Mouse (Mus musculus) stomach, embryonic 14.5 days (tissue): ENCODE measurements around the gene Gm20388. TPM values are rescaled to one million over a fixed set of nuclear protein-coding genes. Genes with fewer than 3 reads are reported as not detected.

ENCODE experiments used
- ATAC-seq: fragments of 200-750 bp; cut with Nextera tagmentation; 2 replicates; pipeline ENCODE4 v1.8.0; 2017; ENCODE audit warnings: low read depth, moderate TSS enrichment; ENCODE audit not compliant: insufficient number of reproducible peaks, insufficient read depth, low FRiP score
- H3K27ac ChIP-seq: fragments of 300-500 bp; sonication (generic); 2 replicates; pipeline ENCODE4 v1.5.1; 2014; ENCODE audit warnings: mild to moderate bottlenecking, low read length, moderate library complexity, mixed read lengths
- H3K27me3 ChIP-seq: fragments of 300-500 bp; sonication (generic); 2 replicates; pipeline ENCODE4 v1.6.1; 2014; ENCODE audit warnings: low read length, control low read depth, mixed read lengths; ENCODE audit not compliant: control insufficient read depth, insufficient read depth
- H3K36me3 ChIP-seq: fragments of 300-500 bp; sonication (generic); 2 replicates; pipeline ENCODE4 v1.6.1; 2014; ENCODE audit warnings: mild to moderate bottlenecking, control low read depth, low read length, moderate library complexity, mixed read lengths; ENCODE audit not compliant: control insufficient read depth, insufficient read depth
- H3K4me1 ChIP-seq: fragments of 300-500 bp; sonication (generic); 2 replicates; pipeline ENCODE4 v1.6.1; 2014; ENCODE audit warnings: low read length, control low read depth, mixed read lengths; ENCODE audit not compliant: control insufficient read depth, insufficient read depth
- H3K4me2 ChIP-seq: fragments of 300-500 bp; sonication (generic); replicated peaks from 2 replicates; pipeline ENCODE4 v1.6.1; 2014; ENCODE audit warnings: low read depth, low read length, control low read depth
- H3K4me3 ChIP-seq: fragments of 300-500 bp; sonication (generic); 2 replicates; pipeline ENCODE4 v1.5.1; 2014; ENCODE audit warnings: low read depth, low read length, control low read depth
- H3K9ac ChIP-seq: fragments of 300-500 bp; sonication (generic); replicated peaks from 2 replicates; pipeline ENCODE4 v1.6.1; 2014; ENCODE audit warnings: low read depth, mild to moderate bottlenecking, control low read depth, low read length, moderate library complexity, mixed read lengths
- H3K9me3 ChIP-seq: fragments of 300-500 bp; sonication (generic); 2 replicates; pipeline ENCODE4 v1.6.1; 2016; ENCODE audit warnings: low read depth, low read length, control low read depth; ENCODE audit not compliant: control insufficient read depth
- whole genome bisulfite sequencing: fragments of 180-500 bp; shearing (Covaris S2); extraction: QIAGEN DNeasy Blood & Tissue Kit; methylation state at CpG from one replicate; pipeline ENCODE4 v1.1.7; 2014; 5-methylcytosine and 5-hydroxymethylcytosine counted together
- polyA plus RNA-seq: library from polyadenylated mRNA; unstranded; fragments of >200 nt; fragmentation: Nextera tagmentation; extraction: Ambion mirVana; gene quantifications from 2 replicates; pipeline ENCODE4 v1.2.1, GENCODE M21; 2014

Gene Gm20388
- polyA plus RNA-seq, 1 experiment from 2014 or later: 11.4 TPM

DNA sequence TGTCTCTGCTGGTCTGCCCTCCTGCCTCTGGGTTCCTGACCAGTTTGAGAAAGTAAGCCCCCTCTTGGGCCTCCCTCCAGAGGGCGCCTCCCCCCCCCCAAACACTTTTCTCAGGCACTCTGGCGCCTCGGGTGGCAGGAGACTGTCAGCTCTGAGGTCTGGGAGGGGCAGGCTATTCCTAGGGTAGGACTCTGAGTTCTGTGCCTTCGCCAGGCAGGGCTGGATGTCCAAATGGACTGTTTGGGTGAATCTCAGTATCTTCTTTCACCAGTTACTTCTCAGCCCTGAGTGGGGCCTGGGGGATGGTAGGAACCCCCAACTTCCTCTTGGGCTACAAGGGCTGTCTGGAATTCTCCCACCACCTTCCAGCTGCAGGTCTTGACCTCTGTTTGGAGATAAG, 300.7 kb downstream of the Gm20388 start:
- H3K4me3 ChIP-seq: no peak overlapping the region
- ATAC-seq: no peak
- no peaks in the 10 kb centered on the region for H3K9me3 ChIP-seq
- 13% methylated on average over 4 of the region's 4 CpGs for WGBS
- H3K4me2 ChIP-seq: no peak overlapping the region
- H3K4me1 ChIP-seq: peaks cover 29% of the 10 kb centered on the region
- no peaks in the 10 kb centered on the region for H3K36me3 ChIP-seq
- H3K27ac ChIP-seq: no peak overlapping the region
- H3K9ac ChIP-seq: no peak overlapping the region
- H3K27me3 ChIP-seq: no peaks in the 10 kb centered on the region

- no peak for ATAC-seq
- 82% methylated on average over 7 of the region's 7 CpGs for WGBS
- no peak overlapping the region for H3K4me3 ChIP-seq
- no peaks in the 10 kb centered on the region for H3K27me3 ChIP-seq
- no peaks in the 10 kb centered on the region for H3K36me3 ChIP-seq
- no peaks in the 10 kb centered on the region for H3K9me3 ChIP-seq
- H3K4me1 ChIP-seq: peaks cover 41% of the 10 kb centered on the region
- H3K4me2 ChIP-seq: no peak overlapping the region
- no peak overlapping the region for H3K27ac ChIP-seq
- no peak overlapping the region for H3K9ac ChIP-seq
These were observed 302.0 kb downstream of the Gm20388 start for GRCm38 (mm10) chr8:120212596-120212995.

GRCm38 (mm10) chr8:120213229-120213628, 302.6 kb downstream of the Gm20388 start:
- no peak overlapping the region for H3K4me2 ChIP-seq
- no peak overlapping the region for H3K4me3 ChIP-seq
- no peak for ATAC-seq
- no peak overlapping the region for H3K9ac ChIP-seq
- no peaks in the 10 kb centered on the region for H3K9me3 ChIP-seq
- no peaks in the 10 kb centered on the region for H3K36me3 ChIP-seq
- H3K27ac ChIP-seq: no peak overlapping the region
- peaks cover 44% of the 10 kb centered on the region for H3K4me1 ChIP-seq
- WGBS: 87% methylated on average over 3 of the region's 3 CpGs
- H3K27me3 ChIP-seq: no peaks in the 10 kb centered on the region

- Histone ChIP-seq H3K9ac (no peak overlapping the region), H3K4me2 (no peak overlapping the region), H3K4me1 (peaks cover 44% of the 10 kb centered on the region), H3K27ac (no peak overlapping the region), H3K9me3 (no peaks in the 10 kb centered on the region), H3K36me3 (no peaks in the 10 kb centered on the region), H3K27me3 (no peaks in the 10 kb centered on the region), H3K4me3 (no peak overlapping the region)
- 78% methylated on average over 5 of the region's 5 CpGs for WGBS
- ATAC-seq: no peak
These were observed 303.3 kb downstream of the Gm20388 start for GRCm38 (mm10) chr8:120213939-120214338.

- no peak overlapping the region for H3K4me3 ChIP-seq
- no peaks in the 10 kb centered on the region for H3K9me3 ChIP-seq
- H3K27ac ChIP-seq: peak overlapping the region; percentile 55; the same call in 1 of the 2 replicates
- H3K27me3 ChIP-seq: no peaks in the 10 kb centered on the region
- H3K4me1 ChIP-seq: peaks cover 39% of the 10 kb centered on the region
- no peaks in the 10 kb centered on the region for H3K36me3 ChIP-seq
- H3K9ac ChIP-seq: no peak overlapping the region
- H3K4me2 ChIP-seq: no peak overlapping the region
- 46% methylated on average over 7 of the region's 7 CpGs for WGBS
- no peak for ATAC-seq
These were observed 304.9 kb downstream of the Gm20388 start for GRCm38 (mm10) chr8:120215416-120216141.

- Histone ChIP-seq H3K27me3 (no peaks in the 10 kb centered on the region), H3K4me3 (no peak overlapping the region), H3K9ac (no peak overlapping the region), H3K9me3 (no peaks in the 10 kb centered on the region), H3K4me1 (peaks cover 29% of the 10 kb centered on the region), H3K4me2 (no peak overlapping the region), H3K27ac (peak overlapping the region; percentile 85), H3K36me3 (no peaks in the 10 kb centered on the region)
- WGBS: 10% methylated on average over 13 of the region's 13 CpGs
- peak; percentile 77 for ATAC-seq
These were observed 306.5 kb downstream of the Gm20388 start for GRCm38 (mm10) chr8:120216855-120217830.

DNA sequence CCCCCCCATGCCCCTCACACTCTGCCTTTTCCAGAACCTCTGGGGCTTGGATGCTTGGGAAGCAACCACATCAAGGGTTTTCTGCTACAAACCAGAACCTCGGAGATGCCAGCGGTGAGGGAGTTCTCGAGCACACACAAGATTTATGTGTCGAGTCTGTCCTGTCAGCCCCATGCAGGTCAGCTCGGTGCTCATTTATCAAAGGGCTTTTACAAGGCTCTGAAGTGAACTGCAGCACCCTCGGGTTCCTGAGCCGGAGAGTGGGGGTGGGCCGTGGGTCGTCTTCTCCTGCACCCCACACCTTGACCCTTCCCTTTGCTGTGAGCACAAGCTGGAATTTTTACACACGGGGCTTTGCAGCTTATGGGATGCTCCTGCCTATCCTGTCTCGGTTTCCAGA, 311.9 kb downstream of the Gm20388 start:
- Histone ChIP-seq H3K27ac (no peak overlapping the region), H3K4me3 (no peak overlapping the region), H3K9ac (no peak overlapping the region), H3K4me1 (peaks cover 38% of the 10 kb centered on the region), H3K36me3 (no peaks in the 10 kb centered on the region), H3K27me3 (no peaks in the 10 kb centered on the region), H3K4me2 (no peak overlapping the region), H3K9me3 (no peaks in the 10 kb centered on the region)
- 22% methylated on average over 11 of the region's 11 CpGs for WGBS
- no peak for ATAC-seq

DNA sequence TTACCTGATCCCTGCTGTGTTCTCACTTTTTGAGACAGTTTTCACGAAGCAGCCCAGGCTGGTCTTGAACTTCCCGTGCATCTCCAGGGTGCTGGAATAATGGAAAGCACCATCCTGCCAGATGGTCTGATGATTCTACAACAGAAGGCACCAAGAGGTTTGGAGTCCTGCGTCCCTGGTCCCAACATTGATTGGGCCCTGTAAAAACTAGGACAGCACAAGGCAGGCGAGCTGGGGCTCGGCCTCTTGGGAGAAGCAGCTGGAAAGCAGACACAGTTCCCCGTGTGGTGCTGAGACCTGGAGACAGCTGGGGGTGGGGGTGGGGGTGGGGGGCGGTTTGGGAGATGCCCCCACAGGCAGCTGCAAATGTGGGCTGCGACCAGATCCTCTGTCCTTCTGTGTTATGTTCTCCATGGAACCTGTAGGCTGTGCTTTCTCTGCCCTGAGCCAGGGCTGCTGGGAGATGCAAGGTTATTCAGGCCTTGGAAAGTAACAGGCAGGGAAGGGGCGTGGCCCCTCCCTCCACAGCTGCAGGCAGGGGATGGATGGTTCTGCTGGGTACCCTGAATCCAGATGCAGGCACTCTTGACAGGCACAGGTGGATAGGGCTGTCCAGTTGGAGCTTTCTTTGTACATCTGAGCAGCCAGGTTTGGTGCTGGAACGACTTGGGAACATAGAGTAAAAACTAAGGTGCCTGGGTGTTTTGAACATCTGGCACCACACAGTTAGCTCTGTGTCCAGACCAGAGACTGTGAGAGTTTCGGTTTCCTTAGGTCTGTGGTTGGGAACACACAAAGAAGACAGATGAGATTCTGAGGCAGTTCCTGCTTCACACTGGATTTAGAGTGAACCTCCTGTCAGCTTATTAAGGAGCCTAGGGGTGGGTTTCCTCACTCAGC, 314.1 kb downstream of the Gm20388 start:
- peaks cover 44% of the 10 kb centered on the region for H3K4me1 ChIP-seq
- no peak overlapping the region for H3K4me3 ChIP-seq
- no peak for ATAC-seq
- no peaks in the 10 kb centered on the region for H3K36me3 ChIP-seq
- H3K9ac ChIP-seq: no peak overlapping the region
- no peaks in the 10 kb centered on the region for H3K9me3 ChIP-seq
- no peaks in the 10 kb centered on the region for H3K27me3 ChIP-seq
- 47% methylated on average over 11 of the region's 11 CpGs for WGBS
- no peak overlapping the region for H3K4me2 ChIP-seq
- peak overlapping the region; percentile 21; the same call in 1 of the 2 replicates for H3K27ac ChIP-seq
